Comparison of ENCODE assay signal across 8 mouse cellular contexts in genomic region chr13:98016923-98017588, GRCm38 (mm10).
DNase-seq lines count a peak whose midpoint lies in the region; ATAC-seq lines count a peak whose summit lies in the region.
"Had no signal": no experiment of that assay in that cellular context is flagged by ENCODE, and none has a peak within 500 bp of the region (broad histone marks: within the 10 kb centered on the region; RNA-seq: fewer than 3 reads in every experiment).

No protein-coding gene starts in this region.

- peak; percentile 91 for ATAC-seq in hindbrain, embryonic 16.5 days
- peak; percentile 64 for ATAC-seq in neural tube, embryonic 12.5 days (ENCODE audit: low FRiP score, low read depth)

- peak overlapping the region; percentile 42; the same call in 1 of the 2 replicates for H3K27ac ChIP-seq in embryonic facial prominence, embryonic 10.5 days (replicated peaks)
- peak overlapping the region; percentile 85 for H3K27ac ChIP-seq in hindbrain, embryonic 16.5 days (ENCODE audit: low read depth, low read length)
- peak overlapping the region; percentile 85; the same call in 1 of the 2 replicates for H3K27ac ChIP-seq in limb, embryonic 10.5 days
- H3K27ac ChIP-seq in neural tube, embryonic 12.5 days: no peak overlapping the region

- peak overlapping the region; percentile 62 for H3K4me3 ChIP-seq in embryonic facial prominence, embryonic 10.5 days
- peak overlapping the region; percentile 53 for H3K4me3 ChIP-seq in hindbrain, embryonic 16.5 days (ENCODE audit: low read length)
- H3K4me3 ChIP-seq in limb, embryonic 10.5 days: peak overlapping the region; percentile 62
- H3K4me3 ChIP-seq in neural tube, embryonic 12.5 days: peak overlapping the region; percentile 40
- H3K4me3 ChIP-seq: myocyte had no signal

- WGBS in embryonic facial prominence, embryonic 10.5 days: 27% methylated on average over 12 of the region's 12 CpGs
- WGBS in hindbrain, embryonic 16.5 days: 10% methylated on average over 11 of the region's 12 CpGs
- 28% methylated on average over 12 of the region's 12 CpGs for WGBS in limb, embryonic 10.5 days
- WGBS in neural tube, embryonic 12.5 days: 18% methylated on average over 12 of the region's 12 CpGs

- no peaks in the 10 kb centered on the region for H3K9me3 ChIP-seq in embryonic facial prominence, embryonic 10.5 days
- H3K9me3 ChIP-seq in hindbrain, embryonic 16.5 days (ENCODE audit: control insufficient read depth, low read length): no peaks in the 10 kb centered on the region
- H3K9me3 ChIP-seq in limb, embryonic 10.5 days (replicated peaks): no peaks in the 10 kb centered on the region
- H3K9me3 ChIP-seq in neural tube, embryonic 12.5 days: no peaks in the 10 kb centered on the region

- H3K4me2 ChIP-seq in hindbrain, embryonic 16.5 days (ENCODE audit: low read length): peak overlapping the region; percentile 88
- peak overlapping the region; percentile 83 for H3K4me2 ChIP-seq in neural tube, embryonic 12.5 days (replicated peaks)

- peak overlapping the region; percentile 71 for H3K9ac ChIP-seq in hindbrain, embryonic 16.5 days (ENCODE audit: low read depth, low read length)
- H3K9ac ChIP-seq in neural tube, embryonic 12.5 days: peak overlapping the region; percentile 42

- H3K4me1 ChIP-seq in embryonic facial prominence, embryonic 10.5 days: peaks cover 19% of the 10 kb centered on the region
- peaks cover 11% of the 10 kb centered on the region for H3K4me1 ChIP-seq in hindbrain, embryonic 16.5 days (ENCODE audit: control insufficient read depth, insufficient read depth, low read depth, low read length)
- peaks cover 22% of the 10 kb centered on the region for H3K4me1 ChIP-seq in limb, embryonic 10.5 days
- H3K4me1 ChIP-seq in neural tube, embryonic 12.5 days: peaks cover 6% of the 10 kb centered on the region

- DNase-seq in brain, adult 2 months (ENCODE audit: low read depth, low spot score): peak; percentile 79
- DNase-seq in embryonic facial prominence, embryonic 10.5 days (ENCODE audit: low spot score): no peak
- DNase-seq in limb, embryonic 10.5 days (ENCODE audit: low spot score): peak; percentile 50
- no peak for DNase-seq in gastrocnemius, postnatal 4 days (ENCODE audit: low spot score in 2 of 2)
- no peak for DNase-seq in urinary bladder, adult 18-20 months (ENCODE audit: low spot score in 2 of 2)

- H3K27me3 ChIP-seq in embryonic facial prominence, embryonic 10.5 days (replicated peaks; ENCODE audit: low read depth, poor library complexity, severe bottlenecking): peaks cover 35% of the 10 kb centered on the region
- no peaks in the 10 kb centered on the region for H3K27me3 ChIP-seq in hindbrain, embryonic 16.5 days (replicated peaks; ENCODE audit: control insufficient read depth, insufficient read depth, low read length)
- peaks cover 16% of the 10 kb centered on the region for H3K27me3 ChIP-seq in limb, embryonic 10.5 days (ENCODE audit: low read depth, poor library complexity, severe bottlenecking)
- H3K27me3 ChIP-seq in neural tube, embryonic 12.5 days (replicated peaks): no peaks in the 10 kb centered on the region

- no peaks in the 10 kb centered on the region for H3K36me3 ChIP-seq in embryonic facial prominence, embryonic 10.5 days (replicated peaks)
- no peaks in the 10 kb centered on the region for H3K36me3 ChIP-seq in hindbrain, embryonic 16.5 days (ENCODE audit: control insufficient read depth, insufficient read depth, low read length)
- H3K36me3 ChIP-seq in limb, embryonic 10.5 days: no peaks in the 10 kb centered on the region
- H3K36me3 ChIP-seq in neural tube, embryonic 12.5 days: no peaks in the 10 kb centered on the region

Comparison
In these comparisons a context has a peak if more than half of its experiments do, and no peak if none do; other contexts are left out.
1. DNase-seq: peak in brain, adult 2 months (single experiment) and limb, embryonic 10.5 days (single experiment); none in embryonic facial prominence, embryonic 10.5 days (single experiment), gastrocnemius, postnatal 4 days (0 of 2) and urinary bladder, adult 18-20 months (0 of 2).
2. Peak in every context shown above with its lines, with median percentiles within 50 percentile points of each other: H3K4me3 ChIP-seq.